Mouse (Mus musculus) lung, postnatal 0 days (tissue): ENCODE results near the gene Ppp2r2c.

Source experiments
- CTCF ChIP-seq: IDR thresholded peaks from 2 replicates; pipeline ENCODE4 v1.5.1; 2016; ENCODE audit warnings: antibody characterized with exemption, mild to moderate bottlenecking
- EP300 ChIP-seq: IDR thresholded peaks from 2 replicates; pipeline ENCODE4 v1.6.1; 2016; ENCODE audit warnings: antibody characterized with exemption, mild to moderate bottlenecking, control low read depth

DNA sequence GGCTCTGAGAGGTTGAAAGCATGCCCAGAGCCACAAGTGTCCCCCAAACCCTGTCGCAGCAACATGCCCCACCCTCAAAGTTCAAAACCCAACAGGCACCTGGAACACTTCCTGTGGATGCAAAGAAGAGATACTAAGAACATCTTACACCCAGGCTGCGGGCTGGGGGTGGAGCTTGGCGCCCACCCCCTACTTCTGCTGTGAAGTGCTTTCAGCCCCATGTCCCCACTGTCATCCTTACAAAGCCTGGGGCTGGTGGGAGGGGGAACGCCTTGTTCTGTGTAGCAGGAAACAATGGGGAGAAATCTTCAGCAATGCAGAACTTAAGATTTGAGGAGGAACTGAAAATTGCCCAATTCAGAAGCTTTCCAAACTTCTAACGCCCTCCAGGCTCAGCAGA, 129.7 kb downstream of the Ppp2r2c start:
- TF ChIP-seq CTCF (no peak), EP300 (no peak)
